Mouse (Mus musculus) heart, embryonic 12.5 days (tissue): ENCODE measurements around the gene Dynlt1f. TPM values are rescaled to one million over a fixed set of nuclear protein-coding genes. Genes with fewer than 3 reads are reported as not detected.
A peak's percentile ranks its signal among the peaks of the same experiment; 100 is the strongest.
"Not testable (repeated sequence)": the region's sequence is repeated elsewhere in the genome, so short reads cannot be mapped to it uniquely, and the experiment has no call there.

Source experiments
- ATAC-seq: fragments of 200-750 bp; cut with Nextera tagmentation; 2 replicates; pipeline ENCODE4 v1.8.0; 2017; ENCODE audit warnings: moderate TSS enrichment, moderate library complexity; ENCODE audit not compliant: insufficient number of reproducible peaks, low FRiP score
- H3K27ac ChIP-seq: fragments of 300-500 bp; sonication (generic); 2 replicates; pipeline ENCODE4 v1.5.1; 2016; ENCODE audit warnings: mild to moderate bottlenecking, moderate library complexity; ENCODE audit not compliant: poor library complexity, severe bottlenecking
- H3K27me3 ChIP-seq: fragments of 300-500 bp; sonication (generic); replicated peaks from 2 replicates; pipeline ENCODE4 v1.6.1; 2016; ENCODE audit warnings: mild to moderate bottlenecking, moderate library complexity
- H3K36me3 ChIP-seq: fragments of 300-500 bp; sonication (generic); 2 replicates; pipeline ENCODE4 v1.6.1; 2016; ENCODE audit warnings: mild to moderate bottlenecking, moderate library complexity
- H3K4me1 ChIP-seq: fragments of 300-500 bp; sonication (generic); replicated peaks from 2 replicates; pipeline ENCODE4 v1.6.1; 2016; ENCODE audit warnings: mild to moderate bottlenecking
- H3K4me2 ChIP-seq: fragments of 300-500 bp; sonication (generic); 2 replicates; pipeline ENCODE4 v1.6.1; 2016; ENCODE audit warnings: mild to moderate bottlenecking, moderate library complexity
- H3K4me3 ChIP-seq: fragments of 300-500 bp; sonication (generic); 2 replicates; pipeline ENCODE4 v1.5.1; 2016; ENCODE audit warnings: mild to moderate bottlenecking
- H3K9ac ChIP-seq: fragments of 300-500 bp; sonication (generic); 2 replicates; pipeline ENCODE4 v1.6.1; 2016; ENCODE audit warnings: mild to moderate bottlenecking, moderate library complexity
- H3K9me3 ChIP-seq: fragments of 300-500 bp; sonication (generic); replicated peaks from 2 replicates; pipeline ENCODE4 v1.6.1; 2016; ENCODE audit warnings: mild to moderate bottlenecking, moderate library complexity
- WGBS: fragments of 180-500 bp; shearing (Covaris S2); methylation state at CpG from one replicate; pipeline ENCODE4 v1.1.7; 2016; 5-methylcytosine and 5-hydroxymethylcytosine counted together
- polyA plus RNA-seq: library from polyadenylated mRNA; unstranded; fragments of >200 nt; fragmentation: Nextera tagmentation; extraction: Ambion mirVana; gene quantifications from 2 replicates; pipeline ENCODE4 v1.2.1, GENCODE M21; 2016

The Dynlt1f gene
- polyA plus RNA-seq = 215 and 226 TPM in 2 replicates

DNA sequence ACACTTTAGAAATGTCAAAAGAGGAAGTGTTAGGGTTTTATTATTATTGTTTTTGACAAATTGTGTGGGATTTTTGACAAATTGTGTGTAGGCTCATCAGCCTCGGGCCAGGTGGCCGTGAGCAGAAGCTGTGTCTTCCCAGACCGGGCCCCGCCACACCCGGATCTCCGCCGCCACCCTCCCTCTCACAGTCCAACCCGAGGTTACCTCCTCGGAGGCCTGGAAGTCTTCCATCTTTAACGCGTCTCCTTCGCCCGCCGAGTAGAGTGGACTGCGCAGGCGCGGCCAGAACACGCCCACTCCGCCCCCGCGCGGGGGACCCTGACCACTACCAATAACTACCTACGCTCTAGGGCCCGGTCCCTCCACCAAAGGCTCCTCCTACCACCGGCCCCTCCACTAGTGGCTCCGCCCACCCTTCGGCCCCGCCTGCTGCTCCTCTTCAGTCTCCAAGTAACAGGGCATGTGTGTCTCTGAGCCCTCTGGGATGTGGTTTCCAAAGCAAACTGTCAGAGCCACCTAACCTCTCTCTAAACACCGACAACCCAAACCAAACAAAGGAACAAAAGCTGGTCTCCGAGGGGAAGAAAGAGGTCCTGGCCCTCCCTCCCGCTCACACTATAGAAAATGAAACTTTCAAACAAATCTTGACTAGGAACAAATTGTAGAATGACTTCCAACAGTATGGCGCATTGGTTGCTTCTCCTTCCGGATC lies at the start of gene Dynlt1f:
Dynlt1f (minus strand) TSS at position 334 of the 715 bp plus-strand sequence.
- H3K4me3 ChIP-seq = peak within 1 kb of the TSS; percentile 62
- H3K9me3 ChIP-seq, H3K4me1 ChIP-seq, H3K36me3 ChIP-seq, H3K27me3 ChIP-seq: not testable (repeated sequence)
- WGBS = 4% methylated on average over 22 of the region's 33 CpGs
- H3K27ac ChIP-seq = peak within 1 kb of the TSS; percentile 73; the same call in 1 of the 2 replicates
- H3K4me2 ChIP-seq = peak within 1 kb of the TSS; percentile 66
- peak within 1 kb of the TSS; percentile 85 for H3K9ac ChIP-seq
- ATAC-seq = peak; percentile 97

- not testable (repeated sequence) for H3K36me3 ChIP-seq, H3K9ac ChIP-seq, H3K27me3 ChIP-seq, H3K9me3 ChIP-seq, H3K4me1 ChIP-seq, H3K4me3 ChIP-seq, H3K4me2 ChIP-seq, ATAC-seq, H3K27ac ChIP-seq
- WGBS = 73% methylated on average over 9 of the region's 9 CpGs
These were observed 47.9 kb upstream of the Dynlt1f start for GRCm38 (mm10) chr17:6703381-6704270.

GRCm38 (mm10) chr17:6702625-6703221 lies 47.0 kb upstream of the Dynlt1f start:
- H3K27me3 ChIP-seq = not testable (repeated sequence)
- WGBS = 39% methylated on average over 2 of the region's 8 CpGs

DNA sequence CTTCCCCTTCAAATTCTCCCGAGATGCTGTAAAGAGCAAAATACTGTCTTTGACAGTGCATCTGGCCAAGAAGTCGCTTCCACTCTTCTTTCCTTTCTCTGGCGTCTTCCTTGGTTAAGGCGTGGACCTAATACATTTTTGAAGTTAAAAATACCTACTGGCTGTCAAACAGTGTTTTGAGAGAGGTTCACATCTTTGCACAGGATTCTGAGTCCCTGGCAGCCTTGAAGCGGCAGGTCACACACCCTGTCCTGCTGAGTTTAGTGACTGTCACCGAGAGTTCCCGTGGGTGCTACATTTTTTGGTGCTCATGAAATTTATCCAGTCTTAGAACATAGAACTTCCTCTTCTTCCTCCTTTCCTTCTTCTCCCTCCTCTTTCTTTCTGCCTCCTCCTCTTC lies 44.4 kb upstream of the Dynlt1f start:
- not testable (repeated sequence) for ATAC-seq, H3K36me3 ChIP-seq
- WGBS = 71% methylated on average over 4 of the region's 7 CpGs

More at GRCm38 (mm10) chr17:6702625-6703221, 47.0 kb upstream of the Dynlt1f start:
- not testable (repeated sequence) for H3K36me3 ChIP-seq, H3K4me3 ChIP-seq, H3K27ac ChIP-seq, H3K4me1 ChIP-seq, ATAC-seq, H3K9ac ChIP-seq, H3K9me3 ChIP-seq, H3K4me2 ChIP-seq

DNA sequence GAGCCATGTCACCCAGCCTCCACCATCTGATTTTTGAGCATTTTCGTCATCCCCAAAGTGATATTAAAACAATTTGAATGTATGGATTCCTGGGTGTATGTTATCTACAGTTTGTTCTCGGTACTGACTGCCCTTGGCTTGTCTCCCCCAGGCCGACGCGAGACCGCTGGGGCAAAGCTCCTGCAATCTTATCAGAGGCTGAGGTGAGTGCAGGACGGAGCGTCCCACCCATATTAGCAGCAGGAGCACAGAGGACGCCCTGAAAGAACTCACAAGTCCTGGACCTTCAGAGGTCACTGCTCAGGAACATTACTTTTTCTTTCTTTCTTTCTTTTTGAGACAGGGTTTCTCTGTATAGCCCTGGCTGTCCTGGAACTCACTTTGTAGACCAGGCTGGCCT lies 43.8 kb upstream of the Dynlt1f start:
- H3K4me2 ChIP-seq, H3K27me3 ChIP-seq, H3K9me3 ChIP-seq, H3K4me3 ChIP-seq, H3K36me3 ChIP-seq, H3K4me1 ChIP-seq, H3K9ac ChIP-seq, H3K27ac ChIP-seq: not testable (repeated sequence)
- WGBS = 30% methylated on average over 8 of the region's 9 CpGs
- ATAC-seq = peak; percentile 16; the same call in 1 of the 2 replicates

More for the DNA sequence above, 44.4 kb upstream of the Dynlt1f start:
- not testable (repeated sequence) for H3K4me2 ChIP-seq, H3K9me3 ChIP-seq, H3K4me3 ChIP-seq, H3K27me3 ChIP-seq, H3K27ac ChIP-seq, H3K9ac ChIP-seq, H3K4me1 ChIP-seq

- not testable (repeated sequence) for H3K27ac ChIP-seq, H3K36me3 ChIP-seq, H3K4me3 ChIP-seq, H3K4me2 ChIP-seq, H3K27me3 ChIP-seq, H3K9me3 ChIP-seq, H3K9ac ChIP-seq, H3K4me1 ChIP-seq, ATAC-seq
- 29% methylated on average over 4 of the region's 4 CpGs for whole genome bisulfite sequencing
These were observed 41.6 kb upstream of the Dynlt1f start for GRCm38 (mm10) chr17:6697224-6697775.

DNA sequence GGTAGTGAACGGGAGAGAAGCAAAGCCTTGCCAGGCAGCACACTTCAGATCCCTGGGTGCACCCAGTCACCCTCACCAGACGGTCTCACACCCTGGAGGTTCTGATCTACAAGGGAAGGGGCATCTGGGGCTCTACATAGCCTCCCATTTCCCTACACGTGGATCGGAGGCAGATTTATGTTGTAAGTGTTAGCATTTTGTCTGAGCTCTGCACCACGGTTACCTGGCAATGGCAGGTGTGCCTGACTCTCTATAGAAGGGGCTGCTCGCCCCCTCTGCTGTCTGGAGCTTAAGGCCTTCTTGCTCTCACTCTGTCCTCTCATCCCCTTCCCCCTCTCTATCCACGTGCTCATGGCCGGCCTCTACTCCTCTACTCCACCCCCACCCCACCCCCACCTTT lies 40.8 kb upstream of the Dynlt1f start:
- not testable (repeated sequence) for ATAC-seq, H3K9me3 ChIP-seq, H3K9ac ChIP-seq, H3K36me3 ChIP-seq, H3K4me1 ChIP-seq, H3K27me3 ChIP-seq, H3K27ac ChIP-seq, H3K4me2 ChIP-seq, H3K4me3 ChIP-seq
- 50% methylated on average over 8 of the region's 8 CpGs for WGBS

GRCm38 (mm10) chr17:6695712-6696111 lies 40.0 kb upstream of the Dynlt1f start:
- H3K27ac ChIP-seq, H3K36me3 ChIP-seq, H3K9ac ChIP-seq, H3K4me2 ChIP-seq, H3K27me3 ChIP-seq, H3K4me3 ChIP-seq, ATAC-seq, H3K9me3 ChIP-seq, H3K4me1 ChIP-seq: not testable (repeated sequence)
- WGBS = 80% methylated on average over 9 of the region's 9 CpGs

GRCm38 (mm10) chr17:6691596-6691995 lies 35.9 kb upstream of the Dynlt1f start:
- not testable (repeated sequence) for H3K4me2 ChIP-seq, ATAC-seq, H3K9me3 ChIP-seq, H3K27me3 ChIP-seq, H3K36me3 ChIP-seq, H3K4me3 ChIP-seq, H3K27ac ChIP-seq, H3K4me1 ChIP-seq, H3K9ac ChIP-seq
- WGBS = 6% methylated on average over 2 of the region's 2 CpGs

DNA sequence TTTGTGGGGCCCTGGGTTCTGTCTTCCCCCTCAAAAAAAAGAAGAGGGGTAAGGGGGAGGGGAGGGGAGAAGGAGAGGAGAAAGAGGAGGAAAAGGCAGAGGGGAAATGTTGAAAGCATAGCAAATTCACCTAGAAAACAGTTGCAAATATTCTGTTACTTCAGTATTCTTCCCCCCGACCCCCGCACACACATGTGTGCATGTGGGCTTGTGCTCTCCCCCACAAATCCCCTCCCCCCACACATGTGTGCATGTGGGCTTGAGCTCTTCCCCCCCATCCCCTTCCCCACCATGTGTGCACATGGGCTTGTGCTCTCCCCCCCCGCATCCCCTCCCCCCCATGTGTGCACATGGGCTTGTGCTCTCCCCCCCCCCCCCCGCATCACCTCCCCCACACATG lies 33.6 kb upstream of the Dynlt1f start:
- 80% methylated on average over 3 of the region's 4 CpGs for WGBS
- H3K27ac ChIP-seq, H3K4me2 ChIP-seq, H3K4me1 ChIP-seq, ATAC-seq, H3K36me3 ChIP-seq, H3K9ac ChIP-seq, H3K4me3 ChIP-seq, H3K9me3 ChIP-seq, H3K27me3 ChIP-seq: not testable (repeated sequence)
